Mouse (Mus musculus) bone marrow macrophage, adult 2 months (primary cell): ENCODE measurements around the gene Morn3.

Source experiments
- CTCF ChIP-seq: IDR thresholded peaks from 2 replicates; pipeline ENCODE4 v1.5.1; 2012; ENCODE audit warnings: low read depth, mild to moderate bottlenecking, low read length, moderate library complexity
- POLR2A ChIP-seq: IDR thresholded peaks from 2 replicates; pipeline ENCODE4 v1.6.1; 2012; ENCODE audit warnings: mild to moderate bottlenecking, low read depth, low read length, borderline replicate concordance

- TF ChIP-seq CTCF = no peak
- TF ChIP-seq POLR2A = no peak
These were observed 56.2 kb downstream of the Morn3 start for GRCm38 (mm10) chr5:122990411-122991160.
